Mouse (Mus musculus) cerebellum, adult 2 months (tissue): ENCODE measurements around the gene Gm17190. TPM values are rescaled to one million over a fixed set of nuclear protein-coding genes. Genes with fewer than 3 reads are reported as not detected.
"Not testable (repeated sequence)": the region's sequence is repeated elsewhere in the genome, so short reads cannot be mapped to it uniquely, and the experiment has no call there.

Experiments
- DNase-seq, 2 experiments: peaks; one replicate each; pipeline ENCODE4 v3.0.0; 2021
- H3K27ac ChIP-seq: fragments of 200-500 bp; 2 replicates; pipeline ENCODE4 v1.5.1; 2012; ENCODE audit warnings: low read length, control low read depth, inconsistent platforms; ENCODE audit not compliant: insufficient read depth
- H3K27me3 ChIP-seq: fragments of 200-500 bp; 2 replicates; pipeline ENCODE4 v1.6.1; 2012; ENCODE audit warnings: inconsistent platforms, mild to moderate bottlenecking, low read length, moderate library complexity; ENCODE audit not compliant: control insufficient read depth, insufficient read depth
- H3K4me1 ChIP-seq: fragments of 200-500 bp; 2 replicates; pipeline ENCODE4 v1.6.1; 2011; ENCODE audit warnings: low read length; ENCODE audit not compliant: control insufficient read depth, insufficient read depth
- H3K4me3 ChIP-seq: fragments of 200-500 bp; replicated peaks from 2 replicates; pipeline ENCODE3; 2011; ENCODE audit warnings: mild to moderate bottlenecking, low read depth, low read length, control low read depth; ENCODE audit not compliant: insufficient read depth
- CTCF ChIP-seq: fragments of 200-500 bp; IDR thresholded peaks from 2 replicates; pipeline ENCODE4 v1.5.1; 2011; ENCODE audit warnings: low read depth, mild to moderate bottlenecking, control low read depth, low read length, moderate library complexity, borderline replicate concordance; ENCODE audit not compliant: insufficient read depth
- POLR2A ChIP-seq: fragments of 200-500 bp; IDR thresholded peaks from 2 replicates; pipeline ENCODE4 v1.6.1; 2011; ENCODE audit warnings: low read length, control low read depth, borderline replicate concordance; ENCODE audit not compliant: insufficient read depth
- WGBS: fragments of 180-500 bp; shearing (Covaris S2); methylation state at CpG from one replicate; pipeline ENCODE4 v1.1.7; 2018; 5-methylcytosine and 5-hydroxymethylcytosine counted together
- polyA plus RNA-seq: library from polyadenylated mRNA; depleted of rRNA; stranded (reverse); fragments of >200 nt; gene quantifications from 2 replicates; pipeline ENCODE4 v1.2.3, GENCODE M21; 2012; rRNA removed

Gene Gm17190
- polyA plus RNA-seq, result not detected in 2 replicates

- WGBS, result 93% methylated on average over 1 of the region's 1 CpGs
- DNase-seq, result not testable (repeated sequence)
Observed at GRCm38 (mm10) chr13:96081754-96082153, at the start of gene Gm17190. Gene Gm17190 (plus strand): TSS chr13:96082054.

GRCm38 (mm10) chr13:96039536-96039935 is 42.3 kb upstream of the Gm17190 start:
- TF ChIP-seq CTCF, result no peak
- Histone ChIP-seq H3K27me3 (no peaks in the 10 kb centered on the region), H3K4me3 (no peak overlapping the region), H3K27ac (no peak overlapping the region), H3K4me1 (no peaks in the 10 kb centered on the region)
- no peak for DNase-seq
- 86% methylated on average over 1 of the region's 1 CpGs for WGBS

More at GRCm38 (mm10) chr13:96081754-96082153, at the start of gene Gm17190:
- not testable (repeated sequence) for H3K4me3 ChIP-seq, H3K27me3 ChIP-seq, H3K27ac ChIP-seq, H3K4me1 ChIP-seq

GRCm38 (mm10) chr13:96040275-96041042 is 41.4 kb upstream of the Gm17190 start:
- Histone ChIP-seq H3K4me1 (no peaks in the 10 kb centered on the region; the same call in 1 of the 2 replicates), H3K4me3 (no peak overlapping the region), H3K27ac (no peak overlapping the region), H3K27me3 (no peaks in the 10 kb centered on the region)
- no peak for DNase-seq
- TF ChIP-seq POLR2A (no peak), CTCF (no peak)
- 79% methylated on average over 11 of the region's 11 CpGs for WGBS

- TF ChIP-seq POLR2A (no peak), CTCF (no peak)
- Histone ChIP-seq H3K27ac (no peak overlapping the region), H3K27me3 (no peaks in the 10 kb centered on the region), H3K4me1 (peaks cover 6% of the 10 kb centered on the region; the same call in 1 of the 2 replicates), H3K4me3 (no peak overlapping the region)
- no peak for DNase-seq
- 14% methylated on average over 5 of the region's 5 CpGs for WGBS
Observed at GRCm38 (mm10) chr13:96045396-96045795, 36.5 kb upstream of the Gm17190 start.

- no peak overlapping the region for H3K4me3 ChIP-seq
- TF ChIP-seq CTCF, result no peak
- TF ChIP-seq POLR2A, result no peak
- no peak for DNase-seq
- H3K4me1 ChIP-seq, result no peaks in the 10 kb centered on the region
- H3K27ac ChIP-seq, result no peak overlapping the region
- 95% methylated on average over 3 of the region's 3 CpGs for WGBS
- H3K27me3 ChIP-seq, result no peaks in the 10 kb centered on the region
Observed at GRCm38 (mm10) chr13:96052755-96053154, 29.1 kb upstream of the Gm17190 start.

- H3K27ac ChIP-seq, result no peak overlapping the region
- H3K4me1 ChIP-seq, result peaks cover 4% of the 10 kb centered on the region
- TF ChIP-seq POLR2A (no peak), CTCF (no peak)
- 35% methylated on average over 8 of the region's 8 CpGs for WGBS
- no peak overlapping the region for H3K4me3 ChIP-seq
- no peaks in the 10 kb centered on the region for H3K27me3 ChIP-seq
- no peak for DNase-seq
Observed at GRCm38 (mm10) chr13:96073555-96073954, 8.3 kb upstream of the Gm17190 start.

GRCm38 (mm10) chr13:96081276-96081675 is 578 bp upstream of the Gm17190 start, which contains the start of gene Gm20075:
Gene Gm20075 (minus strand): TSS chr13:96081376.
- DNase-seq, H3K27me3 ChIP-seq, H3K4me1 ChIP-seq, H3K4me3 ChIP-seq, H3K27ac ChIP-seq: not testable (repeated sequence)
- 89% methylated on average over 3 of the region's 3 CpGs for WGBS

- Histone ChIP-seq H3K4me3 (no peak overlapping the region), H3K27ac (no peak overlapping the region), H3K4me1 (no peaks in the 10 kb centered on the region), H3K27me3 (no peaks in the 10 kb centered on the region)
- no peak for DNase-seq
- TF ChIP-seq CTCF (no peak), POLR2A (no peak)
- WGBS, result 91% methylated on average over 7 of the region's 7 CpGs
Observed at GRCm38 (mm10) chr13:96085581-96086302, 3.9 kb downstream of the Gm17190 start.
